Comparison of ENCODE assay signal across 16 mouse cellular contexts in the genomic region with DNA sequence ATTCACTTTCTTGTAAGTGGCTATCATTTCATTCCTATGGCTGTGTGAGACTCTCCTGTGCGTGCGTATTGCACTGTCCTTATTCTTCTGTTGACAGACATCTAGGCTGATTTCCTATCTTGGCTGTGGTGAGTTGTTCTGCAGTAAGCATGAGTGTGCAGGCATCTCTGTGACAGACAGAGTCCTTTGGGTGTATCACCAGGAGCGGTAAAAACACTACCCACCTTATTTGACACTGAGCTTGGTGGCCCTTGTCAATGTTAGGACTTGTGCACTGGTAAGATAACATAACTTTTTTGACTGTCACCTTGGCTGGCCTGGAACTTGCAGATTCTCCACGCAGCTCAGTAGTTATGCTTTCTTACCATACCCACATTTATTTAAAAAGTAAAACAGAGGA.
"Had no signal": no experiment of that assay in that cellular context is flagged by ENCODE, and none has a peak within 500 bp of the region (broad histone marks: within the 10 kb centered on the region; RNA-seq: fewer than 3 reads in every experiment).

No protein-coding gene starts in this region.

- H3K4me2 ChIP-seq: limb, embryonic 13.5 days; neural tube, embryonic 15.5 days; stomach, embryonic 15.5 days had no signal

- H3K4me3 ChIP-seq: limb, embryonic 13.5 days; midbrain, embryonic 10.5 days; myocyte; neural tube, embryonic 15.5 days; stomach, embryonic 15.5 days had no signal

- H3K9ac ChIP-seq: limb, embryonic 13.5 days; neural tube, embryonic 15.5 days; stomach, embryonic 15.5 days had no signal

- H3K27ac ChIP-seq: limb, embryonic 13.5 days; midbrain, embryonic 10.5 days; neural tube, embryonic 15.5 days; stomach, embryonic 15.5 days had no signal

- H3K36me3 ChIP-seq: stomach, embryonic 15.5 days had no signal

- H3K9me3 ChIP-seq: neural tube, embryonic 15.5 days; stomach, embryonic 15.5 days had no signal

- ATAC-seq: inflammation-experienced regulatory T-cells, adult 6 months had no signal

- DNase-seq: kidney, adult 11 months; kidney, adult 9 months; kidney, postnatal 36 days; layer of hippocampus, adult 9-11 months; layer of hippocampus, postnatal 36 days; lung, adult 18-20 months; midbrain, embryonic 14.5 days; right cerebral cortex, postnatal 4 days; thymus, adult 2 months; thymus, postnatal 36 days had no signal

- H3K4me1 ChIP-seq: limb, embryonic 13.5 days; midbrain, embryonic 10.5 days; neural tube, embryonic 15.5 days; stomach, embryonic 15.5 days had no signal

- H3K27me3 ChIP-seq: limb, embryonic 13.5 days; neural tube, embryonic 15.5 days; stomach, embryonic 15.5 days had no signal
